ENCODE assay signal across 20 mouse cellular contexts in the genomic region with DNA sequence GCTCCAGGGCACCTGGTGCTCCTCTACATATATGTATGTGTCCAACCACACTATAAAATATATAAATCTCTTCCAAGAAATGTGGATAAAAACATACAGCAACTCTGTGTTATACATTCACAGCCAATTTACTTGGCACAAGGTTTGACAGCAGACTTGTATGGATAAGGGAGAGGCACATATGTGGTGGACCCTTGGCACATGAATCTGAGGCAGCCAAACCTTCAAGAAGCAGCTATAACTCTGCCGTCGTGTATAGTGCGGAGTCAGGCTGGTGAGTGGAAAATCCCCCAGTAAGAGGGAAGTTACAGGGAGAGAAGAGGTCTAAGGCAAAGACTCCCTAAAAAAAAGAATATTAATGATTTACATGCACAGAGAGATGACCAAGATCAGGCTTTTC. TPM values are rescaled to one million over a fixed set of nuclear protein-coding genes. Genes with fewer than 3 reads are reported as not detected.
DNase-seq lines count a peak whose midpoint lies in the region; ATAC-seq and TF ChIP-seq lines count a peak whose summit lies in the region.
"Had no signal": no experiment of that assay in that cellular context is flagged by ENCODE, and none has a peak within 500 bp of the region (broad histone marks: within the 10 kb centered on the region; RNA-seq: fewer than 3 reads in every experiment).

No protein-coding gene starts in this region.

- no peaks in the 10 kb centered on the region for H3K27me3 ChIP-seq in forebrain, embryonic 13.5 days
- H3K27me3 ChIP-seq in forebrain, embryonic 11.5 days (ENCODE audit: control insufficient read depth, insufficient read depth, low read length), result no peaks in the 10 kb centered on the region
- H3K27me3 ChIP-seq in forebrain, embryonic 16.5 days (replicated peaks; ENCODE audit: control insufficient read depth, insufficient read depth, low read length), result no peaks in the 10 kb centered on the region
- no peaks in the 10 kb centered on the region for H3K27me3 ChIP-seq in forebrain, embryonic 15.5 days
- H3K27me3 ChIP-seq: CH12.LX; embryonic facial prominence, embryonic 12.5 days; Patski had no signal

- H3K4me2 ChIP-seq in forebrain, embryonic 13.5 days, result no peak overlapping the region
- no peak overlapping the region for H3K4me2 ChIP-seq in forebrain, embryonic 11.5 days (ENCODE audit: low read depth, low read length, severe bottlenecking)
- H3K4me2 ChIP-seq in forebrain, embryonic 16.5 days (ENCODE audit: low read length), result no peak overlapping the region
- H3K4me2 ChIP-seq in forebrain, embryonic 15.5 days (replicated peaks), result no peak overlapping the region
- H3K4me2 ChIP-seq: embryonic facial prominence, embryonic 12.5 days had no signal

- no peak for DNase-seq in forebrain, embryonic 11.5 days (ENCODE audit: low spot score)
- DNase-seq in brain, embryonic 14.5 days (ENCODE audit: low read depth), result peak; percentile 25
- DNase-seq in left cerebral cortex, postnatal 4 days, result no peak
- DNase-seq: adrenal gland, adult 8-10 months; adrenal gland, postnatal 14 days; adrenal gland, postnatal 36 days; B cell, adult 2 months; cerebellum, adult 11-12 months; cerebellum, adult 2 months; cerebellum, adult 9-10 months had no signal

- no peaks in the 10 kb centered on the region for H3K4me1 ChIP-seq in forebrain, embryonic 13.5 days
- no peaks in the 10 kb centered on the region for H3K4me1 ChIP-seq in forebrain, embryonic 11.5 days (replicated peaks; ENCODE audit: control insufficient read depth, insufficient read depth, low read length)
- H3K4me1 ChIP-seq in forebrain, embryonic 16.5 days (replicated peaks; ENCODE audit: control insufficient read depth, insufficient read depth, low read length), result 0 out of 2 replicates have a peak, but pooled peaks cover 2% of the 10 kb centered on the region
- H3K4me1 ChIP-seq in forebrain, embryonic 15.5 days, result no peaks in the 10 kb centered on the region
- H3K4me1 ChIP-seq: embryonic facial prominence, embryonic 10.5 days; embryonic facial prominence, embryonic 12.5 days had no signal

- H3K4me3 ChIP-seq in forebrain, embryonic 13.5 days, result no peak overlapping the region
- no peak overlapping the region for H3K4me3 ChIP-seq in forebrain, embryonic 11.5 days (ENCODE audit: low read depth, low read length)
- H3K4me3 ChIP-seq in forebrain, embryonic 16.5 days (replicated peaks; ENCODE audit: low read length), result no peak overlapping the region
- H3K4me3 ChIP-seq in forebrain, embryonic 15.5 days, result no peak overlapping the region
- H3K4me3 ChIP-seq: embryonic facial prominence, embryonic 10.5 days; embryonic facial prominence, embryonic 12.5 days had no signal

- H3K9me3 ChIP-seq in forebrain, embryonic 13.5 days (replicated peaks), result no peaks in the 10 kb centered on the region
- H3K9me3 ChIP-seq in forebrain, embryonic 11.5 days (ENCODE audit: control insufficient read depth, low read length), result no peaks in the 10 kb centered on the region
- no peaks in the 10 kb centered on the region for H3K9me3 ChIP-seq in forebrain, embryonic 16.5 days (ENCODE audit: control insufficient read depth, low read length)
- no peaks in the 10 kb centered on the region for H3K9me3 ChIP-seq in forebrain, embryonic 15.5 days
- H3K9me3 ChIP-seq: embryonic facial prominence, embryonic 12.5 days had no signal

- no peak for TF ChIP-seq POLR2A in brain, embryonic 14.5 days (IDR thresholded peaks at IDR 0.05; ENCODE audit: borderline replicate concordance, extremely low read depth, insufficient read depth, insufficient read length, poor library complexity, severe bottlenecking)

- peaks cover 61% of the 10 kb centered on the region for H3K36me3 ChIP-seq in forebrain, embryonic 13.5 days (ENCODE audit: poor library complexity, severe bottlenecking)
- H3K36me3 ChIP-seq in forebrain, embryonic 11.5 days (ENCODE audit: control insufficient read depth, insufficient read depth, low read length), result no peaks in the 10 kb centered on the region
- H3K36me3 ChIP-seq in forebrain, embryonic 16.5 days (ENCODE audit: control insufficient read depth, insufficient read depth), result peaks cover 11% of the 10 kb centered on the region; the same call in 1 of the 2 replicates
- H3K36me3 ChIP-seq in forebrain, embryonic 15.5 days, result peaks cover 22% of the 10 kb centered on the region

- TF ChIP-seq CTCF in brain, embryonic 14.5 days (IDR thresholded peaks at IDR 0.05; ENCODE audit: borderline replicate concordance, extremely low read depth, insufficient read depth, insufficient read length), result no peak

- intact Hi-C loops in left cerebral cortex, postnatal 4 days (cut with DNase I), result no loop called here

- no peak overlapping the region for H3K9ac ChIP-seq in forebrain, embryonic 13.5 days
- no peak overlapping the region for H3K9ac ChIP-seq in forebrain, embryonic 11.5 days (ENCODE audit: low read length)
- H3K9ac ChIP-seq in forebrain, embryonic 16.5 days (replicated peaks; ENCODE audit: low read depth, low read length), result no peak overlapping the region
- no peak overlapping the region for H3K9ac ChIP-seq in forebrain, embryonic 15.5 days (replicated peaks)
- H3K9ac ChIP-seq: embryonic facial prominence, embryonic 12.5 days had no signal

- WGBS in forebrain, embryonic 13.5 days, result 95% methylated on average over 3 of the region's 3 CpGs
- WGBS in forebrain, embryonic 11.5 days, result over 99% methylated on average over 3 of the region's 3 CpGs
- 77% methylated on average over 3 of the region's 3 CpGs for WGBS in forebrain, embryonic 16.5 days
- WGBS in forebrain, embryonic 15.5 days, result 90% methylated on average over 3 of the region's 3 CpGs

- no peak overlapping the region for H3K27ac ChIP-seq in forebrain, embryonic 13.5 days
- H3K27ac ChIP-seq in forebrain, embryonic 11.5 days (ENCODE audit: low read depth, low read length), result no peak overlapping the region
- H3K27ac ChIP-seq in forebrain, embryonic 16.5 days (ENCODE audit: low read length), result no peak overlapping the region
- no peak overlapping the region for H3K27ac ChIP-seq in forebrain, embryonic 15.5 days (replicated peaks)
- H3K27ac ChIP-seq: embryonic facial prominence, embryonic 10.5 days; embryonic facial prominence, embryonic 12.5 days had no signal

- ATAC-seq in forebrain, embryonic 13.5 days, result peak; percentile 33; the same call in 1 of the 2 replicates
- ATAC-seq in forebrain, embryonic 11.5 days (replicated peaks; ENCODE audit: low FRiP score), result no peak
- peak; percentile 71 for ATAC-seq in forebrain, embryonic 16.5 days
- no peak; the same call in 1 of the 2 replicates for ATAC-seq in forebrain, embryonic 15.5 days (replicated peaks)
- ATAC-seq: activated CD4-positive, CD25-positive, alpha-beta regulatory T cell, adult 4 months; CD4-positive, CD25-positive, alpha-beta regulatory T cell, adult 4 months; Patski had no signal

RNA-seq across cellular contexts. Expression of a gene that starts 42.3 kb away (rescaled TPM):
- polyA plus RNA-seq in forebrain, embryonic 13.5 days (2015; fragmentation: Nextera tagmentation; extraction: Ambion mirVana), result 9.1 and 15.2 TPM in 2 replicates
- 0.61 and 0.79 TPM in 2 replicates for polyA plus RNA-seq in forebrain, embryonic 11.5 days (2014; fragmentation: Nextera tagmentation; extraction: Ambion mirVana)
- 25.0 and 32.3 TPM in 2 replicates for polyA plus RNA-seq in forebrain, embryonic 16.5 days (2015; fragmentation: Nextera tagmentation; extraction: Ambion mirVana)
- polyA plus RNA-seq in forebrain, embryonic 15.5 days (2015; fragmentation: Nextera tagmentation; extraction: Ambion mirVana), result 25.3 and 32.8 TPM in 2 replicates
- 9.5 and 15.9 TPM in 2 replicates for polyA plus RNA-seq in brain, embryonic 14.5 days (2012; rRNA removed)
- 1 to 10 TPM; 2.3 TPM for total RNA-seq in left cerebral cortex, postnatal 4 days (2021)
- total RNA-seq: CH12.LX had no signal
- polyA plus RNA-seq: activated CD4-positive, CD25-positive, alpha-beta regulatory T cell, adult 4 months; CD4-positive, CD25-positive, alpha-beta regulatory T cell, adult 4 months; embryonic facial prominence, embryonic 10.5 days; G1E had no signal

RNA-seq across cellular contexts. Expression of a gene that starts 54.9 kb away (rescaled TPM):
- polyA plus RNA-seq in forebrain, embryonic 13.5 days (2015; fragmentation: Nextera tagmentation; extraction: Ambion mirVana), result 18.1 and 19.0 TPM in 2 replicates
- 21.1 and 22.0 TPM in 2 replicates for polyA plus RNA-seq in forebrain, embryonic 11.5 days (2014; fragmentation: Nextera tagmentation; extraction: Ambion mirVana)
- 20.0 and 20.4 TPM in 2 replicates for polyA plus RNA-seq in forebrain, embryonic 16.5 days (2015; fragmentation: Nextera tagmentation; extraction: Ambion mirVana)
- polyA plus RNA-seq in forebrain, embryonic 15.5 days (2015; fragmentation: Nextera tagmentation; extraction: Ambion mirVana), result 17.7 and 17.9 TPM in 2 replicates
- polyA plus RNA-seq in brain, embryonic 14.5 days (2012; rRNA removed), result 21.3 and 22.1 TPM in 2 replicates
- total RNA-seq in left cerebral cortex, postnatal 4 days (2021), result 10 to 100 TPM; 30.0 to 33.3 TPM

Comparison
In these comparisons a context has a peak if more than half of its experiments do, and no peak if none do; other contexts are left out.
1. ATAC-seq: peak in forebrain, embryonic 13.5 days (single experiment) and forebrain, embryonic 16.5 days (single experiment); none in forebrain, embryonic 11.5 days (single experiment) and forebrain, embryonic 15.5 days (single experiment).